Mouse (Mus musculus) ES-E14 (cell line): Measurements from ENCODE around the gene Ncs1.

Experiments
- CHD2 ChIP-seq: IDR thresholded peaks from 2 replicates; pipeline ENCODE4 v1.6.1; 2014; ENCODE audit warnings: mild to moderate bottlenecking, low read depth, low read length, inconsistent platforms
- HCFC1 ChIP-seq: IDR thresholded peaks from 2 replicates; pipeline ENCODE4 v1.6.1; 2012; ENCODE audit warnings: low read length, inconsistent platforms, borderline replicate concordance; ENCODE audit not compliant: insufficient read depth
- MAFK ChIP-seq: IDR thresholded peaks from 2 replicates; pipeline ENCODE4 v1.6.1; 2014; ENCODE audit warnings: mild to moderate bottlenecking, low read depth, low read length, inconsistent platforms; ENCODE audit not compliant: insufficient read depth
- ZC3H11A ChIP-seq: IDR thresholded peaks from 2 replicates; pipeline ENCODE4 v1.6.1; 2012; ENCODE audit warnings: low read depth, mild to moderate bottlenecking, inconsistent platforms, low read length, borderline replicate concordance
- ZNF384 ChIP-seq: IDR thresholded peaks from 2 replicates; pipeline ENCODE4 v1.6.1; 2012; ENCODE audit warnings: low read depth, low read length, inconsistent platforms

GRCm38 (mm10) chr2:31263746-31264378 lies 18.2 kb downstream of the Ncs1 start:
- no peak for TF ChIP-seq MAFK
- no peak for TF ChIP-seq ZC3H11A
- no peak for TF ChIP-seq ZNF384
- no peak for TF ChIP-seq HCFC1
- TF ChIP-seq CHD2 = no peak
